Mouse (Mus musculus) left cerebral cortex, adult 8-10 months (tissue): ENCODE measurements around the gene Slit3. TPM values are rescaled to one million over a fixed set of nuclear protein-coding genes. Genes with fewer than 3 reads are reported as not detected.

ENCODE experiments used
- DNase-seq, 2 experiments: peaks; one replicate each; pipeline ENCODE4 v3.0.0; 2022; ENCODE audit warnings: low spot score in 2 of 2
- total RNA-seq, 4 experiments: library from RNA; stranded (reverse); gene quantifications; 2 replicates each; pipeline ENCODE4 v1.2.4; 2022

The Slit3 gene
- 10 to 100 TPM; 41.7 to 49.2 (median 48.2) TPM for total RNA-seq

GRCm38 (mm10) chr11:35120894-35121610 lies at the start of gene Slit3:
Slit3 (plus strand) TSS chr11:35121224.
- no peak for DNase-seq

- DNase-seq = no peak
Observed at GRCm38 (mm10) chr11:35071451-35071850, 49.6 kb upstream of the Slit3 start.

- DNase-seq = no peak
Observed at GRCm38 (mm10) chr11:35075411-35075810, 45.6 kb upstream of the Slit3 start.

- no peak for DNase-seq
Observed at GRCm38 (mm10) chr11:35080451-35081125, 40.4 kb upstream of the Slit3 start.

GRCm38 (mm10) chr11:35082297-35082696 lies 38.7 kb upstream of the Slit3 start:
- DNase-seq = no peak

GRCm38 (mm10) chr11:35083049-35083448 lies 38.0 kb upstream of the Slit3 start:
- DNase-seq = no peak

GRCm38 (mm10) chr11:35085351-35085750 lies 35.7 kb upstream of the Slit3 start:
- no peak for DNase-seq

GRCm38 (mm10) chr11:35086029-35086428 lies 35.0 kb upstream of the Slit3 start:
- no peak for DNase-seq

- no peak for DNase-seq
Observed at GRCm38 (mm10) chr11:35087454-35087853, 33.6 kb upstream of the Slit3 start.

- no peak for DNase-seq
Observed at GRCm38 (mm10) chr11:35088136-35088535, 32.9 kb upstream of the Slit3 start.

- DNase-seq = no peak
Observed at GRCm38 (mm10) chr11:35090629-35091335, 30.2 kb upstream of the Slit3 start.

- no peak for DNase-seq
Observed at GRCm38 (mm10) chr11:35096538-35096937, 24.5 kb upstream of the Slit3 start.

- DNase-seq = no peak
Observed at GRCm38 (mm10) chr11:35109781-35110180, 11.2 kb upstream of the Slit3 start.

- DNase-seq = no peak
Observed at GRCm38 (mm10) chr11:35110784-35111183, 10.2 kb upstream of the Slit3 start.

- no peak for DNase-seq
Observed at GRCm38 (mm10) chr11:35113290-35113689, 7.7 kb upstream of the Slit3 start.

- no peak for DNase-seq
Observed at GRCm38 (mm10) chr11:35116436-35116835, 4.6 kb upstream of the Slit3 start.

GRCm38 (mm10) chr11:35117871-35118270 lies 3.2 kb upstream of the Slit3 start:
- DNase-seq = no peak

GRCm38 (mm10) chr11:35118731-35119130 lies 2.3 kb upstream of the Slit3 start:
- DNase-seq = no peak

GRCm38 (mm10) chr11:35119360-35119759 lies 1.7 kb upstream of the Slit3 start:
- no peak for DNase-seq

GRCm38 (mm10) chr11:35120076-35120475 lies 948 bp upstream of the Slit3 start:
- no peak for DNase-seq

- no peak for DNase-seq
Observed at GRCm38 (mm10) chr11:35121611-35121959, 561 bp downstream of the Slit3 start.

GRCm38 (mm10) chr11:35122091-35122811 lies 1.2 kb downstream of the Slit3 start:
- DNase-seq = no peak
